Mouse (Mus musculus): Measurements from ENCODE around the gene Mettl27.

DNA sequence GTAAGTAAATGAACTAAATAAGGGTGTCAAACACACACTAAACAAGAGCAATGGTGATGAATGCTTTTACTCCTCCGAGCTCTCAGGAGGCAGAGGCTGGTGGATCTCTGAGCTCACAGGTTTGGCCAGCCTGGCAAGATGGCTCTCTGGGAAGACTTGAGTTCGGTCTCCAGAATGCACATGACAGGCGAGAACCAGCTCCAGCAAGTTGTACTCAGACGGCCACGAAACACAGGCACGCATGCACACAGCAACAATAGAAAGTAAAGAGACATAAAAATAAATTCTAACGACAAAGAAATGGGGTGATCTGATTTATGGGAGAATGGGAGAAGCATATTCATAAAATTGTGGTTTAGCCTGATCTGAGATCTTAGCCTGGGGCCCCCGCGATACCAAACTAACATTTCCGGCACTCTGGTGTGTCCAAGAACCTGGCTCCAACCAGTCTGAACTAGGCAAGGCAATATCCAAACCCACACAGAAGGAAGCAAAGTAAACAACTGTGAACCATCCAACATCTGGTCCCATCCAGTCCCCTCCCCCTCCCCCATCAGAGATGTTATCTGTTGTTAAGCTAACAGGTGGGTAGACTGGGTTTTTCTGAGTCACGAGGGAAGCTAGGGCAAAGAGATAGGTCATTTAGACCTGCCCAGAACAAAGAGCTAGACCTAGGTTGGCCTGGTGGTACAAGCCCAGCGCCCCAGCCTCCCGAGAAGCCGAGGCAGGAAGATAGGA, 9.5 kb downstream of the Mettl27 start:
- no peak for TF ChIP-seq CTCF (IDR thresholded peaks at IDR 0.05; ENCODE audit: low read depth)
- no peak for TF ChIP-seq EP300 (IDR thresholded peaks at IDR 0.05; ENCODE audit: low read depth)

Measured in liver, embryonic 14.5 days (tissue).